20 mouse cellular contexts compared by ENCODE assay signal in the genomic region with DNA sequence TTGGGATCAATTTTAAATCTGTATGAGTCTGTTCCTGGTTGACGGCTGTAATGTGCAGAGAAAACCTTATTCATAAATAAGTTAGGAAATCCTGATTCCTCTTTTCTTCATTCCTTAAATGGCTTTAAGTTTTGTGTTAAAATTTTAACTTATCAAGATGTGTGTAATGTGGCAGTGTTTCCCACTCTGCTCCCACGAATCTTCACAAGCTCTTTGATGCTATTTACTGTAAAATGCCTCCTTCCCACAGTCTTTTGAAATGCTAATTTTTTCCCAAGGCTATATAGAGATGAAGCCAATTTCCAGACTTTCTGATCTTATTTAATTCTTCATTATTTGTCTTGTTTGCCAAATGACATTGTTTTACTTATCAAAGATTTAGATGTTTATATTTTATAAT.
DNase-seq lines count a peak whose midpoint lies in the region; ATAC-seq and TF ChIP-seq lines count a peak whose summit lies in the region.
"Had no signal": no experiment of that assay in that cellular context is flagged by ENCODE, and none has a peak within 500 bp of the region (broad histone marks: within the 10 kb centered on the region; RNA-seq: fewer than 3 reads in every experiment).

No protein-coding gene starts in this region.

- no peak overlapping the region for H3K27ac ChIP-seq in midbrain, embryonic 14.5 days (replicated peaks; ENCODE audit: low read depth, low read length)
- H3K27ac ChIP-seq in midbrain, postnatal 0 days (ENCODE audit: low read depth, low read length), result no peak overlapping the region
- H3K27ac ChIP-seq: embryonic facial prominence, embryonic 10.5 days; embryonic facial prominence, embryonic 12.5 days; forebrain, embryonic 13.5 days had no signal

- peak; percentile 58 for ATAC-seq in frontal cortex, adult (ENCODE audit: low TSS enrichment)
- no peak for ATAC-seq in midbrain, embryonic 14.5 days (ENCODE audit: low FRiP score, low TSS enrichment)
- no peak for ATAC-seq in midbrain, postnatal 0 days (ENCODE audit: low FRiP score)
- ATAC-seq: forebrain, embryonic 13.5 days; forebrain, postnatal 0 days had no signal

- no peak overlapping the region for H3K4me2 ChIP-seq in midbrain, embryonic 14.5 days (ENCODE audit: low read length)
- H3K4me2 ChIP-seq in midbrain, postnatal 0 days (ENCODE audit: low read depth, low read length, poor library complexity, severe bottlenecking), result no peak overlapping the region
- H3K4me2 ChIP-seq: embryonic facial prominence, embryonic 12.5 days; forebrain, embryonic 13.5 days had no signal

- TF ChIP-seq CTCF in midbrain, postnatal 0 days (IDR thresholded peaks at IDR 0.05), result no peak
- no peak for TF ChIP-seq CTCF in brain, embryonic 14.5 days (IDR thresholded peaks at IDR 0.05; ENCODE audit: borderline replicate concordance, extremely low read depth, insufficient read depth, insufficient read length)

- no peaks in the 10 kb centered on the region for H3K36me3 ChIP-seq in midbrain, embryonic 14.5 days (ENCODE audit: control insufficient read depth, insufficient read depth, low read length)
- H3K36me3 ChIP-seq in midbrain, postnatal 0 days (ENCODE audit: insufficient read depth, low read length), result no peaks in the 10 kb centered on the region
- H3K36me3 ChIP-seq: embryonic facial prominence, embryonic 10.5 days; embryonic facial prominence, embryonic 12.5 days had no signal

- no peak for TF ChIP-seq POLR2A in brain, embryonic 14.5 days (IDR thresholded peaks at IDR 0.05; ENCODE audit: borderline replicate concordance, extremely low read depth, insufficient read depth, insufficient read length, poor library complexity, severe bottlenecking)

- H3K27me3 ChIP-seq in midbrain, embryonic 14.5 days (ENCODE audit: control insufficient read depth, insufficient read depth, low read length), result no peaks in the 10 kb centered on the region
- no peaks in the 10 kb centered on the region for H3K27me3 ChIP-seq in midbrain, postnatal 0 days (ENCODE audit: insufficient read depth, low read length)
- H3K27me3 ChIP-seq: embryonic facial prominence, embryonic 12.5 days; forebrain, embryonic 13.5 days had no signal

- H3K9me3 ChIP-seq in midbrain, embryonic 14.5 days (ENCODE audit: control insufficient read depth, low read length), result no peaks in the 10 kb centered on the region
- no peaks in the 10 kb centered on the region for H3K9me3 ChIP-seq in midbrain, postnatal 0 days (ENCODE audit: low read length)
- H3K9me3 ChIP-seq: embryonic facial prominence, embryonic 10.5 days; embryonic facial prominence, embryonic 12.5 days; forebrain, embryonic 13.5 days had no signal

- no peak for DNase-seq in frontal cortex, adult 2 months (ENCODE audit: extremely low spot score in 1 of 2, low spot score in 1 of 2)
- DNase-seq in midbrain, embryonic 14.5 days, result peak; percentile 33
- no peak for DNase-seq in midbrain, postnatal 0 days (ENCODE audit: low spot score)
- DNase-seq in brain, adult 2 months (ENCODE audit: low read depth, low spot score), result peak; percentile 47
- DNase-seq in brain, embryonic 14.5 days (ENCODE audit: low read depth), result peak; percentile 66
- DNase-seq in urinary bladder, adult 18-20 months (ENCODE audit: low spot score in 2 of 2), result no peak
- DNase-seq: adrenal gland, adult 2 months; adrenal gland, postnatal 10 days; adrenal gland, postnatal 25 days; cerebellum, adult 11 months; cerebellum, adult 18-20 months; cerebellum, adult 8-10 months; cerebellum, adult 9-11 months; cerebellum, postnatal 14 days; cerebellum, postnatal 36 days; forebrain, postnatal 0 days had no signal

- H3K9ac ChIP-seq in midbrain, embryonic 14.5 days (replicated peaks; ENCODE audit: low read length), result no peak overlapping the region
- no peak overlapping the region for H3K9ac ChIP-seq in midbrain, postnatal 0 days (replicated peaks; ENCODE audit: low read length, poor library complexity, severe bottlenecking)
- H3K9ac ChIP-seq: embryonic facial prominence, embryonic 12.5 days; forebrain, embryonic 13.5 days; forebrain, postnatal 0 days had no signal

- H3K4me1 ChIP-seq in midbrain, embryonic 14.5 days (ENCODE audit: control insufficient read depth, insufficient read depth, low read length), result no peaks in the 10 kb centered on the region
- no peaks in the 10 kb centered on the region for H3K4me1 ChIP-seq in midbrain, postnatal 0 days (ENCODE audit: insufficient read depth, low read length)
- H3K4me1 ChIP-seq: embryonic facial prominence, embryonic 10.5 days; embryonic facial prominence, embryonic 12.5 days had no signal

- no peak overlapping the region for H3K4me3 ChIP-seq in midbrain, embryonic 14.5 days (replicated peaks; ENCODE audit: low read depth, low read length)
- no peak overlapping the region for H3K4me3 ChIP-seq in midbrain, postnatal 0 days (ENCODE audit: low read depth, low read length)
- H3K4me3 ChIP-seq: embryonic facial prominence, embryonic 10.5 days; embryonic facial prominence, embryonic 12.5 days; forebrain, embryonic 13.5 days had no signal

- WGBS in midbrain, embryonic 14.5 days, result 27% methylated on average over 2 of the region's 2 CpGs
- 37% methylated on average over 2 of the region's 2 CpGs for WGBS in midbrain, postnatal 0 days

Comparison
In these comparisons a context has a peak if more than half of its experiments do, and no peak if none do; other contexts are left out.
1. DNase-seq: peak in midbrain, embryonic 14.5 days (single experiment), brain, adult 2 months (single experiment) and brain, embryonic 14.5 days (single experiment); none in frontal cortex, adult 2 months (0 of 2), midbrain, postnatal 0 days (single experiment) and urinary bladder, adult 18-20 months (0 of 2).